Mouse (Mus musculus): Measurements from ENCODE around the gene Grid2.

DNA sequence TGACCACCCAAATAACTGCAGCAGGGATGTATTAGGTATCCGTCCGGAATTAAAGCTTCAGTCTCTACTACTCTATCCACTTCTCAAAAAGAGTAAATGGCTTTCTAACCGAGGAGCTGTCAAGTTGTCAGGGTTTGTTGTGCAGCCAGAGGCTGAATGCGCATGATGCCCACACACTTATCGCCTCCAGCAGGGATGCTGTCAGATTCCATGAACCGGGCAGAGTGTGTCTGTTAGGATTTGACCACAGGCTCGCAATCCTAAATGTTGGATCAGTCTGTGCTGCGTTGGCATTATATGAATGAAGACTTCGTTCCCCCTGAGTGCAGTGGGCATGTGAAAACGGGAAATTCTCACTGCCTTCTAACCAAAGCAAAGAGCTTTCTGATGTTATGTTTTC is 843.0 kb downstream of the Grid2 start:
- TF ChIP-seq CTCF (IDR thresholded peaks at IDR 0.05; ENCODE audit: low read depth, low read length) (no peak), POLR2A (IDR thresholded peaks at IDR 0.05; ENCODE audit: extremely low read depth, insufficient read depth, low read length) (no peak)
